Mouse (Mus musculus) forebrain, embryonic 12.5 days (tissue): ENCODE measurements at regions not wholly inside any gene's neighbourhood (a gene's known extent, or its start where the extent isn't known, plus 50 kb on each side); places are given as distances from the start of the nearest gene placed in this dataset.

Experiments
- ATAC-seq: fragments of 200-750 bp; cut with Nextera tagmentation; 2 replicates; pipeline ENCODE4 v1.8.0; 2017; ENCODE audit warnings: moderate TSS enrichment; ENCODE audit not compliant: low FRiP score
- H3K27ac ChIP-seq: fragments of 300-500 bp; sonication (generic); 2 replicates; pipeline ENCODE4 v1.5.1; 2016; ENCODE audit warnings: mild to moderate bottlenecking
- H3K27me3 ChIP-seq: fragments of 300-500 bp; sonication (generic); 2 replicates; pipeline ENCODE4 v1.6.1; 2016; ENCODE audit warnings: mild to moderate bottlenecking
- H3K36me3 ChIP-seq: fragments of 300-500 bp; sonication (generic); replicated peaks from 2 replicates; pipeline ENCODE4 v1.6.1; 2016; ENCODE audit warnings: mild to moderate bottlenecking
- H3K4me1 ChIP-seq: fragments of 300-500 bp; sonication (generic); 2 replicates; pipeline ENCODE4 v1.6.1; 2016
- H3K4me2 ChIP-seq: fragments of 300-500 bp; sonication (generic); 2 replicates; pipeline ENCODE4 v1.6.1; 2016; ENCODE audit warnings: mild to moderate bottlenecking, moderate library complexity
- H3K4me3 ChIP-seq: fragments of 300-500 bp; sonication (generic); replicated peaks from 2 replicates; pipeline ENCODE4 v1.5.1; 2016; ENCODE audit warnings: mild to moderate bottlenecking
- H3K9ac ChIP-seq: fragments of 300-500 bp; sonication (generic); 2 replicates; pipeline ENCODE4 v1.6.1; 2016; ENCODE audit warnings: mild to moderate bottlenecking
- H3K9me3 ChIP-seq: fragments of 300-500 bp; sonication (generic); 2 replicates; pipeline ENCODE4 v1.6.1; 2016
- WGBS: fragments of 180-500 bp; shearing (Covaris S2); methylation state at CpG from one replicate; pipeline ENCODE4 v1.1.7; 2016; 5-methylcytosine and 5-hydroxymethylcytosine counted together

GRCm38 (mm10) chr14:55168336-55168909 lies 51.7 kb upstream of the Jph4 start:
- H3K9me3 ChIP-seq, result no peaks in the 10 kb centered on the region
- 10% methylated on average over 12 of the region's 12 CpGs for WGBS
- ATAC-seq, result no peak
- H3K36me3 ChIP-seq, result no peaks in the 10 kb centered on the region
- peak overlapping the region; percentile 22; the same call in 1 of the 2 replicates for H3K4me2 ChIP-seq
- no peak overlapping the region for H3K27ac ChIP-seq
- peaks cover 4% of the 10 kb centered on the region for H3K27me3 ChIP-seq
- peaks cover 5% of the 10 kb centered on the region; the same call in 1 of the 2 replicates for H3K4me1 ChIP-seq
- H3K4me3 ChIP-seq, result no peak overlapping the region
- no peak overlapping the region for H3K9ac ChIP-seq

- WGBS, result 89% methylated on average over 18 of the region's 18 CpGs
- no peak overlapping the region for H3K27ac ChIP-seq
Measured at GRCm38 (mm10) chr14:55169021-55169855, 52.5 kb upstream of the Jph4 start.

DNA sequence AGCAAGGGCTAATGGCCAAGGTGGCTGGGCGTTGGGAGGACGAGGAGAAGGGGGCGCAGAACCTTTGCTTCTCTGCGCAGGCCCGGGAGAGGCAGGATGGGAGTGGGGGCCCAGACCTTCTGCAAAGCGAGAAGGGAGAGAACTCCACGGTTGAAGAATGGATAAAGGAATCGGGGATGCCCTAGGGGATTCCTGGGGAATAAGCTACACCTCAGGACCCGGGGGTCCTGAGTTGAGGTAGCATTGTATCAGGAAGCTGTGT lies 52.0 kb upstream of the Dhrs2 start:
- no peak overlapping the region for H3K9ac ChIP-seq
- no peak overlapping the region for H3K27ac ChIP-seq
- H3K4me2 ChIP-seq, result no peak overlapping the region
- no peak overlapping the region for H3K4me3 ChIP-seq
- no peaks in the 10 kb centered on the region for H3K9me3 ChIP-seq
- no peak for ATAC-seq
- H3K27me3 ChIP-seq, result no peaks in the 10 kb centered on the region
- H3K4me1 ChIP-seq, result peaks cover 5% of the 10 kb centered on the region; the same call in 1 of the 2 replicates
- no peaks in the 10 kb centered on the region for H3K36me3 ChIP-seq
- 95% methylated on average over 9 of the region's 9 CpGs for WGBS

More at GRCm38 (mm10) chr14:55169021-55169855, 52.5 kb upstream of the Jph4 start:
- ATAC-seq, result no peak
- Histone ChIP-seq H3K27me3 (peaks cover 2% of the 10 kb centered on the region), H3K9ac (no peak overlapping the region), H3K4me3 (no peak overlapping the region), H3K36me3 (no peaks in the 10 kb centered on the region), H3K4me1 (peaks cover 5% of the 10 kb centered on the region; the same call in 1 of the 2 replicates), H3K4me2 (no peak overlapping the region), H3K9me3 (no peaks in the 10 kb centered on the region)

DNA sequence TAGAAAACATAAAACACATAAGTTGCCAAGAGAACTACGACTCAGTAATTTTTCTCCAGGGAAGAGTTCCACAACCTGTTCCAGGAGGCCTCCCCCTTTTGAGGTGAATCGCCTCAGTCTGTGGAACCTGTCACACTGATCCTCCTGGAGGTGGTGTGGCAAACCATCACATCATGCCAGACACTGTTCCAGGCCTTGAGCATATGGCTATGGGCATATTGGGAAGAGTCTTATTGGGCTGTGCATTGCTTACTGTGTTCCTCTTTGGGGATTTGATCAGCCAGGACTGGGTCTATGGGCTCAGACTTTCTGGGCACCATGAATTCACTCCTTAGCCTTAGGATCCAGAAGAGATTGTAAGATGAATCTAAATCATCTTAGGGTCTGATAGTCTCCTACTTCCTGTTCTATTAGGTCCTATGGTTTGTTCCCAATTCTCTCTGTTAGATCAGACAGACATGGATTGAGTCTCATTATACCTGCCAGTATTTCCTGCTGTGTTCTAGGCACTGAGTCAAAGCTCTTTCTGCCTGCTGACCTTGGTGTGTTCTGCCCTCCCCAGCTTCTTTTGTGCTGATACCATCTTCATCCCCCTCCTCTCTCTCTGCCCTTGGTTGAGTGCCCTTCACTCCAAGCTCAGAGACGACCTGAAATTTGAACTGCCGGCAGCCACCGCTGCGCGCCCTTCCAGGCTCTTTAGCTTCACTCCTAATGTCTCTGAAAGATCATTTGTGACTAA lies 50.3 kb upstream of the Dhrs2 start:
- Histone ChIP-seq H3K36me3 (no peaks in the 10 kb centered on the region), H3K27ac (no peak overlapping the region), H3K4me3 (no peak overlapping the region), H3K27me3 (no peaks in the 10 kb centered on the region; the same call in 1 of the 2 replicates), H3K9me3 (no peaks in the 10 kb centered on the region), H3K4me1 (peaks cover 5% of the 10 kb centered on the region; the same call in 1 of the 2 replicates), H3K4me2 (no peak overlapping the region), H3K9ac (no peak overlapping the region)
- 81% methylated on average over 7 of the region's 7 CpGs for WGBS
- no peak for ATAC-seq
